Mouse (Mus musculus) cerebellum, adult 18-20 months (tissue): Measurements from ENCODE around the gene Gsg1l.

Experiments
- DNase-seq, 2 experiments: peaks; one replicate each; pipeline ENCODE4 v3.0.0; 2021

Gsg1l gene

GRCm38 (mm10) chr7:125975414-125975813 lies 106.8 kb downstream of the Gsg1l start:
- DNase-seq = no peak

- no peak for DNase-seq
These were observed 108.3 kb downstream of the Gsg1l start for GRCm38 (mm10) chr7:125973874-125974273.

- DNase-seq = no peak
These were observed 109.4 kb downstream of the Gsg1l start for GRCm38 (mm10) chr7:125972776-125973175.

- DNase-seq = no peak
These were observed 110.0 kb downstream of the Gsg1l start for GRCm38 (mm10) chr7:125972174-125972672.

- no peak for DNase-seq
These were observed 113.1 kb downstream of the Gsg1l start for GRCm38 (mm10) chr7:125969076-125969475.

- no peak for DNase-seq
These were observed 115.6 kb downstream of the Gsg1l start for GRCm38 (mm10) chr7:125966402-125967261.

- DNase-seq = no peak
These were observed 118.1 kb downstream of the Gsg1l start for GRCm38 (mm10) chr7:125964087-125964607.

GRCm38 (mm10) chr7:125959294-125960048 lies 122.7 kb downstream of the Gsg1l start:
- no peak for DNase-seq

GRCm38 (mm10) chr7:125958856-125959255 lies 123.4 kb downstream of the Gsg1l start:
- no peak for DNase-seq

- DNase-seq = no peak
These were observed 127.2 kb downstream of the Gsg1l start for GRCm38 (mm10) chr7:125954994-125955393.

GRCm38 (mm10) chr7:125954356-125954878 lies 127.8 kb downstream of the Gsg1l start:
- DNase-seq = peak; percentile 30 to 32

- DNase-seq = no peak
These were observed 128.4 kb downstream of the Gsg1l start for GRCm38 (mm10) chr7:125953844-125954243.

- no peak for DNase-seq
These were observed 130.3 kb downstream of the Gsg1l start for GRCm38 (mm10) chr7:125951911-125952310.

- DNase-seq = no peak
These were observed 133.2 kb downstream of the Gsg1l start for GRCm38 (mm10) chr7:125948973-125949372.

GRCm38 (mm10) chr7:125945915-125946314 lies 136.3 kb downstream of the Gsg1l start:
- no peak for DNase-seq

- DNase-seq = no peak
These were observed 137.6 kb downstream of the Gsg1l start for GRCm38 (mm10) chr7:125944631-125945030.

GRCm38 (mm10) chr7:125943511-125943910 lies 138.7 kb downstream of the Gsg1l start:
- no peak for DNase-seq

GRCm38 (mm10) chr7:125942365-125943090 lies 139.7 kb downstream of the Gsg1l start:
- no peak for DNase-seq

- no peak for DNase-seq
These were observed 147.9 kb downstream of the Gsg1l start for GRCm38 (mm10) chr7:125934319-125934718.

GRCm38 (mm10) chr7:125933356-125934244 lies 148.6 kb downstream of the Gsg1l start:
- no peak for DNase-seq

- DNase-seq = no peak
These were observed 150.6 kb downstream of the Gsg1l start for GRCm38 (mm10) chr7:125931602-125932001.
